Mouse (Mus musculus) small intestine, adult 2 months (tissue): ENCODE results near the gene Psme1.

Experiments used
- CTCF ChIP-seq: fragments of 200-500 bp; IDR thresholded peaks from 2 replicates; pipeline ENCODE4 v1.5.1; 2012; ENCODE audit warnings: low read depth, mild to moderate bottlenecking, control low read depth, inconsistent platforms, low read length, moderate library complexity, mixed read lengths; ENCODE audit not compliant: insufficient replicate concordance, insufficient read length; ENCODE audit errors: extremely low read depth
- POLR2A ChIP-seq: fragments of 200-500 bp; IDR thresholded peaks from 2 replicates; pipeline ENCODE4 v1.6.1; 2012; ENCODE audit warnings: low read depth, mild to moderate bottlenecking, control low read depth, inconsistent platforms, low read length, moderate library complexity

DNA sequence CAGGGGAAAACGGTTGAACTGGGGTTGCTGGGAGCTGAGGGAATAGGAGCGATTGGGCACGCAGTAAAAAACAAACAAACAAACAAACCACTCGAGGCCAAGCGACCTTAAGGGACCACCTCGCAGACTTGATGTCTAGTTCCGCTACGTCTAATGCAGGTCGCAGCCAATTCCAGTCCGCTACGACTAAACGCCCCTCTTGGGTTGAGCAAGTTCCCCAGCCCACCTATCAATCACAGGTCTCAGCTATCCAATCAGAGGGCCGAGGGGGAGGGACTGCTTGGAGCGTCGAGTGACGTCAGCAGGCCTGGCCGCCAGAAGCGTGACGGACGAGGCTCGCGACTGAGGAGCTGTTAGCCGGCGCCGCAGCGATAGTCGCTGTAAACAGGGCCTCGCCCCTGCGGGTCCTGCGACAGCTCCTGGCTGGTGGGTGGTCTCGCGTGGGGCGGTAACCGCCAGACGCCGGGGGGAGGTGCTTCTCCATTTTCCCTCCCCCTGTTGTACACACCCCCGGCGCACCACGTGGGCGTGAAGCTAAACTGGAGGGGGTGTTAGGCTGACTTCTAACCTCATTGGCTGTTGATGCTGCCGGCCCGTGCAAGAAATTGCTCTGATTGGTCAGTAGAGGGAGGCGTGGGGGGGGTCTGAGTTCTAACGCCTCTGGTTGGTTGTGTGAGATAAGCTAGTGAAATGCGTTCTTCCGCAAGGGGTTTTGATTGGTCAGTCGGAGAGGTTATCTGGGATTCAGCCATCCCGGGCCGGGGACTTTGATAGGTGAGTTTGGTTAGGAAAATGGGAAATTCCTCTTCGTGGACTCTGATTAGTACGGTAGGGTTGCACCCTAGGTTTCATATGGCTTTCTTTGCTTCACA is 17.5 kb upstream of the Psme1 start, which contains the start of gene A730061H03Rik:
- TF ChIP-seq CTCF, result no peak
- no peak; the same call in 1 of the 2 replicates for TF ChIP-seq POLR2A
